ENCODE assay signal across 29 mouse cellular contexts in the genomic region with DNA sequence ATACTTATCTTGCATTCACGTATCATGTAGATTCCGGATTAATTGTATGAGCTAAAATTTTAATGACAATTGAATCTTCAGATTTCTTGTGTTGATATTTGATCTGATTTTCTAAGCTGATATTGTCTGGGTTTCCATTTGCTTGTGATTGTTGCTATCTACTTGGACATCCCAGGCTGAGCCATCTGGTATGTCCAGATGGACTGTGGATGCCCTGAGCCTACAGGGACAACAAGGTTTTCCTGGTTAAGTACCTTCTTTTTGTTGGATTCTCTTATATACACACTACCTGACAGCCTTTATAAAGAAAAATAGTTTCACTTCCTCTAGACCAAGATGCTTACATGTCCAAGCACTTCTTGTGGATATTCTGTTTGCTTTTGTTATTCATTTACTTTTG.
DNase-seq lines count a peak whose midpoint lies in the region; ATAC-seq and TF ChIP-seq lines count a peak whose summit lies in the region.
"Had no signal": no experiment of that assay in that cellular context is flagged by ENCODE, and none has a peak within 500 bp of the region (broad histone marks: within the 10 kb centered on the region; RNA-seq: fewer than 3 reads in every experiment).

No protein-coding gene starts in this region.

- H3K36me3 ChIP-seq in hindbrain, postnatal 0 days (ENCODE audit: insufficient read depth, low read length): no peaks in the 10 kb centered on the region
- no peaks in the 10 kb centered on the region for H3K36me3 ChIP-seq in hindbrain, embryonic 10.5 days
- H3K36me3 ChIP-seq: kidney, embryonic 15.5 days; midbrain, embryonic 13.5 days; neural tube, embryonic 15.5 days had no signal

- no peak overlapping the region for H3K9ac ChIP-seq in hindbrain, postnatal 0 days (replicated peaks; ENCODE audit: low read length)
- H3K9ac ChIP-seq: hindbrain, embryonic 14.5 days; kidney, embryonic 15.5 days; liver, embryonic 14.5 days; midbrain, embryonic 13.5 days; neural tube, embryonic 15.5 days had no signal

- H3K4me3 ChIP-seq in hindbrain, postnatal 0 days (ENCODE audit: low read length): no peak overlapping the region
- H3K4me3 ChIP-seq in hindbrain, embryonic 10.5 days: no peak overlapping the region
- H3K4me3 ChIP-seq: kidney, embryonic 15.5 days; midbrain, embryonic 13.5 days; neural tube, embryonic 15.5 days had no signal

- H3K4me1 ChIP-seq in hindbrain, postnatal 0 days (ENCODE audit: insufficient read depth, low read length): no peaks in the 10 kb centered on the region
- no peaks in the 10 kb centered on the region for H3K4me1 ChIP-seq in hindbrain, embryonic 10.5 days (replicated peaks)
- H3K4me1 ChIP-seq: kidney, embryonic 15.5 days; midbrain, embryonic 13.5 days; neural tube, embryonic 15.5 days had no signal

- H3K27ac ChIP-seq in hindbrain, postnatal 0 days: no peak overlapping the region
- H3K27ac ChIP-seq in hindbrain, embryonic 10.5 days: no peak overlapping the region
- H3K27ac ChIP-seq: hindbrain, embryonic 14.5 days; kidney, embryonic 15.5 days; liver, embryonic 14.5 days; macrophage; midbrain, embryonic 13.5 days; neural tube, embryonic 15.5 days had no signal

- 94% methylated on average over 2 of the region's 2 CpGs for WGBS in hindbrain, postnatal 0 days
- WGBS in hindbrain, embryonic 10.5 days: 95% methylated on average over 2 of the region's 2 CpGs

- peak; percentile 6 for DNase-seq in hindbrain, postnatal 0 days (ENCODE audit: low spot score)
- DNase-seq in hindbrain, embryonic 10.5 days (ENCODE audit: low spot score): no peak
- peak; percentile 85 for DNase-seq in cerebellum, adult 11-12 months
- peak; percentile 86 for DNase-seq in cerebellum, adult 9-11 months
- DNase-seq in adrenal gland, postnatal 25 days: no peak
- DNase-seq in spleen, postnatal 10 days (ENCODE audit: low spot score in 2 of 2): no peak
- DNase-seq in layer of hippocampus, adult 8-10 months (ENCODE audit: low spot score in 2 of 2): no peak
- DNase-seq: adrenal gland, postnatal 14 days; gastrocnemius, postnatal 25 days; heart, adult 18-20 months; heart, postnatal 4 days; kidney, adult 18-20 months; kidney, postnatal 25 days; liver; lung, adult 2 months; lung, postnatal 10 days; retina, postnatal 1 day; right cerebral cortex, postnatal 14 days; thymus, adult 18-20 months; thymus, postnatal 25 days had no signal

- H3K27me3 ChIP-seq in hindbrain, postnatal 0 days (ENCODE audit: insufficient read depth, low read length): no peaks in the 10 kb centered on the region
- H3K27me3 ChIP-seq in hindbrain, embryonic 10.5 days (ENCODE audit: insufficient read depth, poor library complexity, severe bottlenecking): no peaks in the 10 kb centered on the region
- H3K27me3 ChIP-seq: kidney, embryonic 15.5 days; midbrain, embryonic 13.5 days; neural tube, embryonic 15.5 days had no signal

- H3K9me3 ChIP-seq in hindbrain, postnatal 0 days (ENCODE audit: low read length): no peaks in the 10 kb centered on the region
- no peaks in the 10 kb centered on the region for H3K9me3 ChIP-seq in hindbrain, embryonic 10.5 days
- H3K9me3 ChIP-seq: kidney, embryonic 15.5 days; midbrain, embryonic 13.5 days; neural tube, embryonic 15.5 days had no signal

- ATAC-seq in hindbrain, postnatal 0 days: no peak
- ATAC-seq: forebrain, embryonic 14.5 days; inflammation-experienced regulatory T-cells, adult 6 months; midbrain, embryonic 13.5 days had no signal

- no peak overlapping the region for H3K4me2 ChIP-seq in hindbrain, postnatal 0 days (ENCODE audit: low read depth, low read length)
- H3K4me2 ChIP-seq: heart, embryonic 11.5 days; hindbrain, embryonic 14.5 days; kidney, embryonic 15.5 days; midbrain, embryonic 13.5 days; neural tube, embryonic 15.5 days had no signal

- TF ChIP-seq CTCF in hindbrain, postnatal 0 days (IDR thresholded peaks at IDR 0.05; ENCODE audit: low read depth): no peak

Comparison
In these comparisons a context has a peak if more than half of its experiments do, and no peak if none do; other contexts are left out.
1. DNase-seq: peak in hindbrain, postnatal 0 days (single experiment), cerebellum, adult 11-12 months (single experiment) and cerebellum, adult 9-11 months (single experiment); none in hindbrain, embryonic 10.5 days (single experiment), adrenal gland, postnatal 25 days (single experiment), spleen, postnatal 10 days (0 of 2) and layer of hippocampus, adult 8-10 months (0 of 2).